Mouse (Mus musculus) lung, postnatal 0 days (tissue): Measurements from ENCODE around the gene Dclk3.

Experiments
- CTCF ChIP-seq: IDR thresholded peaks from 2 replicates; pipeline ENCODE4 v1.5.1; 2016; ENCODE audit warnings: antibody characterized with exemption, mild to moderate bottlenecking
- EP300 ChIP-seq: IDR thresholded peaks from 2 replicates; pipeline ENCODE4 v1.6.1; 2016; ENCODE audit warnings: antibody characterized with exemption, mild to moderate bottlenecking, control low read depth

DNA sequence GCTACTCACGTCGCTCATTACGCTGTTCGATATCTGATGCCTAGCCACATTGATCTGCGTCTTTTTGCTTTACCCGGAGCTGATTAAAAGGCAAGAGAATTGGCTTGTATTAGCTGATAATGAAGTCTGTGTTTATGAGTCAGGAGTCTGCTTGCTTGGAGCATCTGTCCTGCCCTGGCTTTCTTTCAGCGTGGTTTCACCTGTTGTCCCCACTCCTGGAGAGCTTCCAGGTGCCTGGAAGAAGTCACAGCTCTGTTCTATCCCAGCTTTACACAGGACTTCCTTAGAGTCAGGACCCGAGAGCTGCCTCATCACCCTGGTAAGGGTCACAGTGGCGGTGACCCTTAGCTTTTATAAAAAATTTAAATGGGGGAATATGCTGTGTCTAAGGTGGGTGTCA is 61.3 kb downstream of the Dclk3 start:
- TF ChIP-seq CTCF (no peak), EP300 (no peak)
